Mouse (Mus musculus): ENCODE measurements at regions not wholly inside any gene's neighbourhood (a gene's known extent, or its start where the extent isn't known, plus 50 kb on each side); places are given as distances from the start of the nearest gene placed in this dataset.

DNA sequence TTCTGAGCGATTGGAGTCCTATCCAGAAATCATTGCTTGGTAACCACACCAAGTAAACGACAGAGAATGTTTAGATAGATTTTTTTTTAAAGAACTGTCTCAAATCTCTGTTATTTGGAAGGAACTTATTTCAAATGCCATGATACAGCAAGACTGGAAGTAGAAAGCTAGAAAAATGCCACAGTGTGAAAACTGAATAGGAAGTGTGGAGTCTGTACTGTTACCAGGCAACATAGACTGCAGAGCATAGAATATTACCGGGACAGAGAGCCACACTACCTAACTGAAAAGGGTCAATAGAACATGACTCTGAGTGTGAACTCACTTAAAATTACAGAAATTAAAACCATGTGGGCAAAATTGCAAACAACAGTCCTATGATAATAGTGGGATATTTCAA lies 52.4 kb upstream of the Adcy1 start:
- TF ChIP-seq CTCF (IDR thresholded peaks at IDR 0.05; ENCODE audit: borderline replicate concordance, insufficient read depth, low read depth, low read length) (no peak), POLR2A (IDR thresholded peaks at IDR 0.05; ENCODE audit: borderline replicate concordance, insufficient read depth, low read length) (no peak)
